Mouse (Mus musculus) liver, embryonic 14.5 days (tissue): ENCODE data around the gene Glb1l2. TPM values are rescaled to one million over a fixed set of nuclear protein-coding genes. Genes with fewer than 3 reads are reported as not detected.
A peak's percentile ranks its signal among the peaks of the same experiment; 100 is the strongest.

Experiments used
- ATAC-seq: fragments of 200-750 bp; cut with Nextera tagmentation; 2 replicates; pipeline ENCODE4 v1.8.0; 2017; ENCODE audit warnings: moderate number of reproducible peaks, mild to moderate bottlenecking, moderate library complexity; ENCODE audit not compliant: insufficient read depth
- DNase-seq, 3 experiments: peaks; one replicate each; pipeline ENCODE4 v3.0.0-alpha.2; 2012 to 2013; ENCODE audit warnings: low read depth in 3 of 3, low spot score in 3 of 3
- H3K27ac ChIP-seq: fragments of 300-500 bp; sonication (generic); 2 replicates; pipeline ENCODE4 v1.5.1; 2014; ENCODE audit warnings: moderate library complexity, mild to moderate bottlenecking, control low read depth, inconsistent platforms
- H3K27me3 ChIP-seq: fragments of 300-500 bp; sonication (generic); 2 replicates; pipeline ENCODE4 v1.6.1; 2014; ENCODE audit warnings: mild to moderate bottlenecking, low read length, moderate library complexity; ENCODE audit not compliant: control insufficient read depth, insufficient read depth
- H3K36me3 ChIP-seq: fragments of 300-500 bp; sonication (generic); replicated peaks from 2 replicates; pipeline ENCODE4 v1.6.1; 2014; ENCODE audit warnings: low read depth; ENCODE audit not compliant: control insufficient read depth, insufficient read depth
- H3K4me1 ChIP-seq, 2 experiments: fragments of 200-500 bp in 1 of 2; fragments of 300-500 bp in 1 of 2; sonication (generic) in 1 of 2; replicated peaks; 2 replicates each; pipeline ENCODE4 v1.6.1; 2012 to 2014; ENCODE audit warnings: antibody characterized with exemption in 1 of 2, inconsistent platforms in 1 of 2, low read length in 1 of 2; ENCODE audit not compliant: control insufficient read depth in 2 of 2, insufficient read depth in 2 of 2
- H3K4me2 ChIP-seq: fragments of 300-500 bp; sonication (generic); 2 replicates; pipeline ENCODE4 v1.6.1; 2014; ENCODE audit warnings: low read depth, mild to moderate bottlenecking, control low read depth, moderate library complexity
- H3K4me3 ChIP-seq, 2 experiments: fragments of 200-500 bp in 1 of 2; fragments of 300-500 bp in 1 of 2; sonication (generic) in 1 of 2; 2 replicates each; pipeline ENCODE4 v1.5.1; 2012 to 2014; ENCODE audit warnings: low read depth in 2 of 2, low read length in 2 of 2, mild to moderate bottlenecking in 2 of 2, control low read depth in 1 of 2, inconsistent platforms in 1 of 2, moderate library complexity in 1 of 2; ENCODE audit not compliant: insufficient read depth in 1 of 2
- H3K9ac ChIP-seq: fragments of 300-500 bp; sonication (generic); replicated peaks from 2 replicates; pipeline ENCODE4 v1.6.1; 2014; ENCODE audit warnings: mild to moderate bottlenecking, control low read depth, moderate library complexity
- H3K9me3 ChIP-seq: fragments of 300-500 bp; sonication (generic); 2 replicates; pipeline ENCODE4 v1.6.1; 2016; ENCODE audit warnings: low read length, mixed read lengths; ENCODE audit not compliant: control insufficient read depth
- CTCF ChIP-seq: IDR thresholded peaks from 2 replicates; pipeline ENCODE4 v1.5.1; 2016; ENCODE audit warnings: antibody characterized with exemption, low read depth, control low read depth
- EP300 ChIP-seq: IDR thresholded peaks from 2 replicates; pipeline ENCODE4 v1.6.1; 2016; ENCODE audit warnings: antibody characterized with exemption, low read depth
- WGBS: fragments of 180-500 bp; shearing (Covaris S2); extraction: QIAGEN DNeasy Blood & Tissue Kit; methylation state at CpG from one replicate; pipeline ENCODE4 v1.1.7; 2014; ENCODE audit not compliant: insufficient replicate concordance; 5-methylcytosine and 5-hydroxymethylcytosine counted together
- polyA plus RNA-seq, 2 experiments: library from polyadenylated mRNA; depleted of rRNA in 1 of 2; stranded (reverse) in 1 of 2; unstranded in 1 of 2; fragments of >200 nt; fragmentation: Nextera tagmentation in 1 of 2; extraction: Ambion mirVana in 1 of 2; gene quantifications; 2 replicates each; pipeline versions ENCODE4 v1.2.1 to v1.2.3; 2012 to 2014

Gene Glb1l2
- polyA plus RNA-seq, 2 experiments, result 0.06 TPM; not detected in 1

GRCm38 (mm10) chr9:26778421-26778820 is 27.8 kb downstream of the Glb1l2 start:
- Histone ChIP-seq H3K27ac (no peak overlapping the region), H3K4me2 (no peak overlapping the region), H3K36me3 (no peaks in the 10 kb centered on the region), H3K4me1 (no peaks in the 10 kb centered on the region), H3K27me3 (no peaks in the 10 kb centered on the region), H3K9ac (no peak overlapping the region), H3K4me3 (no peak overlapping the region), H3K9me3 (no peaks in the 10 kb centered on the region)
- ATAC-seq (no peak), DNase-seq (no peak)
- WGBS, result 69% methylated on average over 7 of the region's 7 CpGs
- TF ChIP-seq EP300, result no peak
- TF ChIP-seq CTCF, result no peak

- H3K4me1 ChIP-seq, result no peaks in the 10 kb centered on the region
- no peak for TF ChIP-seq EP300
- peak; percentile 48; the same call in 1 of the 2 replicates for TF ChIP-seq CTCF
- no peak overlapping the region for H3K4me2 ChIP-seq
- no peaks in the 10 kb centered on the region for H3K9me3 ChIP-seq
- H3K36me3 ChIP-seq, result no peaks in the 10 kb centered on the region
- no peak overlapping the region for H3K4me3 ChIP-seq
- peak in 1 of 3 experiments; percentile 2 for DNase-seq
- H3K9ac ChIP-seq, result no peak overlapping the region
- H3K27ac ChIP-seq, result no peak overlapping the region
- 53% methylated on average over 6 of the region's 6 CpGs for WGBS
- no peaks in the 10 kb centered on the region for H3K27me3 ChIP-seq
- ATAC-seq, result no peak
Observed at GRCm38 (mm10) chr9:26776122-26776902, 30.0 kb downstream of the Glb1l2 start.

DNA sequence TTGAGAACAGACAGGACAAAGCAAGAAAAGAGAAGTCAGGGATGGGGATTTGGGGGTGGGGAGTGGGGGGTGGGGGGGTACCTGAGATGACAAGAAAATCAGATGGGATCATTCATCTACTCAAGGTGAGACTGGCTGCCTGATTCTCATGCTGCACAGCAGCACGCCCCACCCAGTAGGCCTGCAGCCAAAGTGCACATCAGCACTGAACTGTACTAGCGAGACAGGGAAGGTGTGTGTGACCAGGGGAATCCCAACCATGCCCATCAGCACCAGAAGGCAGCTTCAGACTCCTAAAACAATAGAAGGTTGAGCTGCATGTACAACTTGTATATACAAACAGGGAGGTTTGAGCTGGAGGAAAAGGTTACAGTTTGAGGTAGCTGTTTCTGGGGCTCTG is 30.6 kb downstream of the Glb1l2 start:
- Histone ChIP-seq H3K4me2 (no peak overlapping the region), H3K36me3 (no peaks in the 10 kb centered on the region), H3K27ac (no peak overlapping the region), H3K9ac (no peak overlapping the region), H3K27me3 (no peaks in the 10 kb centered on the region), H3K4me3 (no peak overlapping the region), H3K4me1 (no peaks in the 10 kb centered on the region), H3K9me3 (no peaks in the 10 kb centered on the region)
- WGBS, result 43% methylated on average over 2 of the region's 2 CpGs
- TF ChIP-seq EP300 (no peak), CTCF (no peak)
- no peak for ATAC-seq
- no peak for DNase-seq

GRCm38 (mm10) chr9:26768181-26768580 is 38.1 kb downstream of the Glb1l2 start:
- H3K27ac ChIP-seq, result no peak overlapping the region
- 45% methylated on average over 3 of the region's 3 CpGs for WGBS
- H3K36me3 ChIP-seq, result no peaks in the 10 kb centered on the region
- H3K9ac ChIP-seq, result no peak overlapping the region
- DNase-seq (no peak), ATAC-seq (no peak)
- no peaks in the 10 kb centered on the region for H3K27me3 ChIP-seq
- H3K9me3 ChIP-seq, result no peaks in the 10 kb centered on the region
- no peak overlapping the region for H3K4me2 ChIP-seq
- H3K4me1 ChIP-seq, result no peaks in the 10 kb centered on the region
- TF ChIP-seq EP300 (no peak), CTCF (no peak)
- H3K4me3 ChIP-seq, result no peak overlapping the region

GRCm38 (mm10) chr9:26762477-26762876 is 43.8 kb downstream of the Glb1l2 start:
- Histone ChIP-seq H3K27ac (no peak overlapping the region), H3K4me1 (no peaks in the 10 kb centered on the region), H3K9me3 (no peaks in the 10 kb centered on the region), H3K9ac (no peak overlapping the region), H3K36me3 (no peaks in the 10 kb centered on the region), H3K4me3 (no peak overlapping the region), H3K4me2 (no peak overlapping the region), H3K27me3 (no peaks in the 10 kb centered on the region)
- ATAC-seq, result no peak
- no peak for TF ChIP-seq CTCF
- TF ChIP-seq EP300, result no peak
- DNase-seq, result no peak
- WGBS, result 64% methylated on average over 6 of the region's 6 CpGs
